Mouse (Mus musculus) erythroblast, embryonic 14.5 days (primary cell): Measurements from ENCODE around the gene Helt. TPM values are rescaled to one million over a fixed set of nuclear protein-coding genes. Genes with fewer than 3 reads are reported as not detected.
"Not testable (repeated sequence)": the region's sequence is repeated elsewhere in the genome, so short reads cannot be mapped to it uniquely, and the experiment has no call there.

Source experiments
- H3K27me3 ChIP-seq: 2 replicates; pipeline ENCODE4 v1.6.1; 2012; ENCODE audit warnings: inconsistent platforms; ENCODE audit not compliant: control insufficient read depth
- H3K36me3 ChIP-seq: 2 replicates; pipeline ENCODE4 v1.6.1; 2012; ENCODE audit warnings: mild to moderate bottlenecking, inconsistent platforms; ENCODE audit not compliant: control insufficient read depth
- H3K4me1 ChIP-seq: 2 replicates; pipeline ENCODE4 v1.6.1; 2012; ENCODE audit warnings: inconsistent platforms; ENCODE audit not compliant: control insufficient read depth
- H3K4me3 ChIP-seq: replicated peaks from 2 replicates; pipeline ENCODE3; 2012; ENCODE audit warnings: moderate library complexity, mild to moderate bottlenecking, inconsistent platforms
- H3K9me3 ChIP-seq: 2 replicates; pipeline ENCODE4 v1.6.1; 2012; ENCODE audit warnings: low read length, inconsistent platforms, mixed read lengths; ENCODE audit not compliant: control insufficient read depth
- GATA1 ChIP-seq: IDR thresholded peaks from 2 replicates; pipeline ENCODE4 v1.6.1; 2012; ENCODE audit warnings: low read length, inconsistent platforms, mixed read lengths
- TAL1 ChIP-seq: IDR thresholded peaks from 3 replicates; pipeline ENCODE4 v1.6.1; 2012; ENCODE audit warnings: low read length, inconsistent platforms, mixed read lengths
- polyA plus RNA-seq: library from polyadenylated mRNA; stranded (reverse); fragments of >175 nt; gene quantifications from 2 replicates; pipeline ENCODE4 v1.2.3, GENCODE M21; 2012

The Helt gene
- polyA plus RNA-seq, 1 experiment, result not detected

DNA sequence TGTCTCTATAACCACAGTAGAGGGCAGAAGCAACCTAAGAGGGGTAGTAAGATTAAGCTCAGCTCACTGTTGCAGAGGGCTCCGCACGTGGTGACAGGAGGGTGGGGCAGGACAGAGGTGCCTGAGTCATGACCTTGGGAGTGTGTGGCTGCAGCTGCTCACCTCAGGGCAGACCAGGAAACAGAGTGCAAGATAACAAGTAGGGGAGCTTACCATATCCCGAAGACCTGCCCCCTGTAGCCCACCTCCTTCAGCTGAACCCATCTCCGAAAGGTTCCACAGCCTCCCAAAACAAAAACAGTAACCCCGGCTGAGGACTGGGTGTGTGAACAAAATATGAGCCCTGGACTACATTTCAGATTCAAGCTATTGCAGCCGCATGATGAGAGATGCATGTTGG lies 6.5 kb downstream of the Helt start:
- peaks cover 39% of the 10 kb centered on the region for H3K27me3 ChIP-seq

GRCm38 (mm10) chr8:46285980-46286379 lies 8.5 kb downstream of the Helt start:
- Histone ChIP-seq H3K27me3 (peaks cover 19% of the 10 kb centered on the region), H3K9me3 (no peaks in the 10 kb centered on the region), H3K4me3 (no peak overlapping the region), H3K4me1 (no peaks in the 10 kb centered on the region), H3K36me3 (no peaks in the 10 kb centered on the region)
- TF ChIP-seq TAL1, result no peak
- no peak for TF ChIP-seq GATA1

More for the DNA sequence above, 6.5 kb downstream of the Helt start:
- TF ChIP-seq GATA1 (no peak), TAL1 (no peak)
- Histone ChIP-seq H3K4me1 (no peaks in the 10 kb centered on the region), H3K9me3 (no peaks in the 10 kb centered on the region), H3K4me3 (no peak overlapping the region), H3K36me3 (no peaks in the 10 kb centered on the region)

- Histone ChIP-seq H3K9me3 (no peaks in the 10 kb centered on the region), H3K36me3 (no peaks in the 10 kb centered on the region), H3K27me3 (no peaks in the 10 kb centered on the region), H3K4me3 (no peak overlapping the region), H3K4me1 (no peaks in the 10 kb centered on the region)
- TF ChIP-seq TAL1, result no peak
- TF ChIP-seq GATA1, result no peak
These were observed 12.9 kb downstream of the Helt start for GRCm38 (mm10) chr8:46281536-46281935.

DNA sequence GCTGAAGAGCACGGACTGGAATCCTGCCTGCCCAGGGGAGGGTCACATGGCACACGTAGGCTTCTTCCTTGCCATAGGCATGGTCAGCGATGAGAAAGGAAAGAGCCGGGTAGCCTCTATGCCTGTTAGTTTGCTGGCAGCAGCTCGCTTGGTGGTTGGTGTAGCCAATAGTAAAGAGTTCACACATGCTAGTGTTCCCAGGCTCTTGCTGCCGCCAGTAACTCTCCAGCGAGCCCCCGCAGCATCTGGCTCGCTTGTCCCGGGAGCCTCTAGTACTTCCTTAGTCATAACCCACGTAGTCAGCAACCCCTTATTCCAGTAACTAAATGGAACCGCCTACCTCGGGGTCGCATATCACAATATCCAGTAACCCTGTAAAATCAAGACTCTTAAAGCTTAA lies 17.5 kb downstream of the Helt start:
- no peaks in the 10 kb centered on the region for H3K36me3 ChIP-seq
- H3K4me3 ChIP-seq, result no peak overlapping the region
- no peaks in the 10 kb centered on the region for H3K4me1 ChIP-seq
- TF ChIP-seq TAL1 (no peak), GATA1 (no peak)
- no peaks in the 10 kb centered on the region for H3K9me3 ChIP-seq
- no peaks in the 10 kb centered on the region for H3K27me3 ChIP-seq

DNA sequence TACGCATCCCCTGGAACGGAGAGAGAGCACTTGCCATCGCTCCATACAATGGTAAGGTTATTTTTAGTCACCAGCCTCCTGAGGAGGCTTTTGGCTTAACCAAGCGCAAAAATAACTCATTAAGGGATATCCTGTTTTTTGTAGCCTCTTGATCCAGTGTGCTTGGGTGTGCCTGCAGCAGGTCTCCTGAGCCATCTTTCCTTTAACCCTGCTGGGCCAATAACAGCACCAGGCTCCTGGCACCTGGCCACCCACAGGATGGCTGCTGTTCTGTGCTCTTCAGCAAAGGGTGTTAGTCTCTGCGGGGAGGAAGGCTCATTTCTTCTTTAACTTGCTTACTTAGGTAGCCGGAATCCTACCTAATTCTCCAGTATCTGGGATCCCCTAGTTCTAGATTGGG lies 23.7 kb downstream of the Helt start:
- Histone ChIP-seq H3K9me3 (no peaks in the 10 kb centered on the region), H3K4me1 (no peaks in the 10 kb centered on the region), H3K4me3 (no peak overlapping the region), H3K36me3 (no peaks in the 10 kb centered on the region), H3K27me3 (no peaks in the 10 kb centered on the region)
- no peak for TF ChIP-seq GATA1
- no peak for TF ChIP-seq TAL1

- Histone ChIP-seq H3K36me3 (no peaks in the 10 kb centered on the region), H3K9me3 (no peaks in the 10 kb centered on the region), H3K4me3 (no peak overlapping the region), H3K4me1 (no peaks in the 10 kb centered on the region), H3K27me3 (no peaks in the 10 kb centered on the region)
- TF ChIP-seq TAL1 (no peak), GATA1 (no peak)
These were observed 24.3 kb downstream of the Helt start for GRCm38 (mm10) chr8:46270147-46270546.

DNA sequence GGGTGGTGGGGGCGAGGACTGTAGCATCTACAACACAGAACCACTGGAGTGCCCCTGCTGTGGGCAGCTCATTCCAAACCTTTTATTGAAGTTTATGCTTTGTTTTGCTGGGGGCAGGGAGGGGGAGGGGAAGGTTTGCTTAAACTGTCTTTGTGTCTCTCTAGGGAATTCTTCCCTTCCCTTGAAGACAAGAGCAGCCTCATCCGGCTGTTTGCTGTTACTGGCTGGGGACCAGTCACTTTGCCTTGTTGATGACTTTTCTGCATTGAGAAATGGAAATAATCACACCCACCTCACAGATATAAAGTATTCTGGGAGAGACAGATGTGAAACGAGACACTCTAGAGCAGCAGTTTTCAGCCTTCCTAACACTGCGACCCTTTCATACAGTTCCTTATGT lies 27.7 kb downstream of the Helt start:
- Histone ChIP-seq H3K9me3 (no peaks in the 10 kb centered on the region), H3K36me3 (no peaks in the 10 kb centered on the region), H3K4me3 (no peak overlapping the region), H3K4me1 (no peaks in the 10 kb centered on the region), H3K27me3 (no peaks in the 10 kb centered on the region)
- no peak for TF ChIP-seq TAL1
- TF ChIP-seq GATA1, result no peak

DNA sequence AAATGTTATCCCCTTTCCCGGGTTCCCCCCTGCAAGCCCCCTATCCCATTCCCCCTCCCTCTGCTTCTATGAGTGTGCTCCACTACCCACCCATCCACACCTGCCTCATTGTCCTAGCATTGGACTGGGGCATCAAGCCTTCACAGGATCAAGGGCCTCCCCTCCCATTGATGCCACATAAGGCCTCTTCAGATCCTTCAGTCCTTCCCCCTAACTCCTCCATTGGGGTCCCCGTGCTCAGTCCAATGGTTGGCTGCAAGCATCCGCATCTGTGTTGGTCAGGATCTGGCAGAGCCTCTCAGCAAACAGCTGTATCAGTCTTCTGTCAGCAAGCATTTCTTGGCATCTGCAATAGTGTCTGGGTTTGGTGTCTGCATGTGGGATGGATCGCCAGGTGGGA lies 30.3 kb downstream of the Helt start:
- not testable (repeated sequence) for H3K36me3 ChIP-seq, H3K27me3 ChIP-seq, H3K4me1 ChIP-seq, H3K9me3 ChIP-seq, H3K4me3 ChIP-seq

DNA sequence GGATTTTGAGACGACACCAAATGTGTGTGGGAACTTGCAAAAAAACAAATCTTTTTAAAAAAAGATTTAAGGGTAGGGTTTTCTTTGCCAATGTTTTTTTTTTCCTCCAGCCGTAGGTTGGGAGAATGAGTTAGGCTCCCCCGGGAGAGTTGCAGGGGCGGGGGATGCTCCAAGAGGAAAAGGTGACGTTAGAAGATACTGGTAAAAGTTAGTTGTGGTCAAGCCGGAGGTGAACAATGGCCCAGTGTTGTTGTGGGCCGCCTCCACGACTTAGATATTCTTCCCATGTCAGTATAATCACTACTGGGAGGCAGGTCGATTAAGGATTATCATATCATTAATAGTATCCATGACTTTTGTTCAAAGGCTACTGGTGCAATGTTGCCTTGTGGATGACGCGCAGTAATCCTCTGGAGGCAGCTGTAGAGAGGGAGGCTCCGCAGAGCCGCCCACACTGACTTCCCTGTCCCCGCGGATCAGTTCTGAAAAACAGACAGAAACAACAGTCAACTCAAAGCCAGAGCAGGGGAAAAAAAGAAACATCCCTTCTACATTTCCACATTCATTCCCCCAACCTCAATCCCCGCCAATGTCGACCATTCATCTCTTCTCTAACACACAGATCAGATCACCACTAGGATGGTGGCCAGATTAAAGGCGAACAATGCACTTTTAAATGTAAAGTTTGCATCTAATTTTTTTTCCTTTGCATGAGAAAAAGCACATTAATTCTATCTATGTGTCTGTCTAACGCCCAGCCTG lies 36.4 kb downstream of the Helt start:
- TF ChIP-seq GATA1, result no peak
- TF ChIP-seq TAL1, result no peak
- no peaks in the 10 kb centered on the region for H3K9me3 ChIP-seq
- no peaks in the 10 kb centered on the region for H3K36me3 ChIP-seq
- no peak overlapping the region for H3K4me3 ChIP-seq
- no peaks in the 10 kb centered on the region for H3K27me3 ChIP-seq
- H3K4me1 ChIP-seq, result no peaks in the 10 kb centered on the region

- H3K4me1 ChIP-seq, result no peaks in the 10 kb centered on the region
- TF ChIP-seq GATA1 (no peak), TAL1 (no peak)
- H3K27me3 ChIP-seq, result no peaks in the 10 kb centered on the region
- no peaks in the 10 kb centered on the region for H3K9me3 ChIP-seq
- H3K4me3 ChIP-seq, result no peak overlapping the region
- no peaks in the 10 kb centered on the region for H3K36me3 ChIP-seq
These were observed 42.0 kb downstream of the Helt start for GRCm38 (mm10) chr8:46252456-46252855.
